Mouse (Mus musculus): ENCODE data around the gene Tex36. TPM values are rescaled to one million over a fixed set of nuclear protein-coding genes. Genes with fewer than 3 reads are reported as not detected.

Tex36 gene
- not detected in 2 replicates for polyA plus RNA-seq (2015; fragmentation: Nextera tagmentation; extraction: Ambion mirVana)

- Histone ChIP-seq H3K4me1 (peaks cover 4% of the 10 kb centered on the region), H3K4me3 (no peak within 1 kb of the TSS), H3K9me3 (no peaks in the 10 kb centered on the region), H3K4me2 (replicated peaks) (no peak within 1 kb of the TSS), H3K36me3 (no peaks in the 10 kb centered on the region), H3K27ac (replicated peaks) (no peak within 1 kb of the TSS), H3K27me3 (no peaks in the 10 kb centered on the region), H3K9ac (replicated peaks) (no peak within 1 kb of the TSS)
- WGBS, result 74% methylated on average over 2 of the region's 2 CpGs
- ATAC-seq (replicated peaks), result no peak
These were observed at the start of gene Tex36 for GRCm38 (mm10) chr7:133602058-133602457. Gene Tex36 (minus strand): TSS chr7:133602158.

DNA sequence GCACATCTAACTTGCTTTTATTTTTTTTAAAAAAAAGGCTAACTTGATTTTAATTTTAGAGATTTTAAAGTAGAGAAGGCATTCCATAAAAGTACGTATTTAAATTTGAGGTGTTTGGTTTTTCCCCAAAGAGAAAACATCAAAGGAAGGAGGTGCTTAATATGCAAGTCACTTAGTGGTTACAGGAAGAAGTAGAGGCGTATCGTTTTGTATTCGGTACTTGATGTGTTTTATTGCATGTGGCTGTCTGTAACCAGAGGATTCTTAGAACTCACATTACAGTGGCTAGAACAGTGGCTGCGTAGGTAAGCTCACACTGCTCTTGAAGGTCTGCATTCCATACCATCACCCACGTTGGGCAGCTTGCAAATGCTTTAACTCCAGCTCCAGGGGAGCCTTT is 43.8 kb upstream of the Tex36 start:
- H3K36me3 ChIP-seq, result peaks cover 89% of the 10 kb centered on the region
- H3K4me2 ChIP-seq (replicated peaks), result no peak overlapping the region
- no peaks in the 10 kb centered on the region for H3K4me1 ChIP-seq
- ATAC-seq (replicated peaks), result no peak
- H3K27ac ChIP-seq (replicated peaks), result no peak overlapping the region
- H3K9me3 ChIP-seq, result no peaks in the 10 kb centered on the region
- H3K4me3 ChIP-seq, result no peak overlapping the region
- WGBS, result 87% methylated on average over 6 of the region's 6 CpGs
- H3K9ac ChIP-seq (replicated peaks), result no peak overlapping the region
- H3K27me3 ChIP-seq, result no peaks in the 10 kb centered on the region

GRCm38 (mm10) chr7:133638821-133639220 is 36.9 kb upstream of the Tex36 start:
- WGBS, result 79% methylated on average over 13 of the region's 13 CpGs
- Histone ChIP-seq H3K4me2 (replicated peaks) (peak overlapping the region; percentile 89), H3K4me3 (peak overlapping the region; percentile 78; the same call in 1 of the 2 replicates), H3K27ac (replicated peaks) (no peak overlapping the region), H3K9me3 (no peaks in the 10 kb centered on the region), H3K9ac (replicated peaks) (no peak overlapping the region), H3K36me3 (peaks cover 34% of the 10 kb centered on the region), H3K4me1 (peaks cover 18% of the 10 kb centered on the region), H3K27me3 (no peaks in the 10 kb centered on the region)
- ATAC-seq (replicated peaks), result no peak

GRCm38 (mm10) chr7:133638306-133638705 is 36.3 kb upstream of the Tex36 start:
- Histone ChIP-seq H3K4me2 (replicated peaks) (peak overlapping the region; percentile 89), H3K9ac (replicated peaks) (peak overlapping the region; percentile 89), H3K4me1 (peaks cover 18% of the 10 kb centered on the region), H3K4me3 (peak overlapping the region; percentile 78), H3K9me3 (no peaks in the 10 kb centered on the region), H3K27ac (replicated peaks) (0 out of 2 replicates have a peak overlapping the region, but pooled peaks have one; percentile 93), H3K27me3 (no peaks in the 10 kb centered on the region), H3K36me3 (peaks cover 29% of the 10 kb centered on the region)
- no peak for ATAC-seq (replicated peaks)
- WGBS, result 16% methylated on average over 13 of the region's 13 CpGs

- ATAC-seq (replicated peaks), result peak; percentile 98
- Histone ChIP-seq H3K9me3 (no peaks in the 10 kb centered on the region), H3K9ac (replicated peaks) (peak within 1 kb of the TSS; percentile 89), H3K27ac (replicated peaks) (peak within 1 kb of the TSS; percentile 93), H3K36me3 (peaks cover 22% of the 10 kb centered on the region), H3K4me1 (peaks cover 18% of the 10 kb centered on the region), H3K4me3 (peak within 1 kb of the TSS; percentile 78), H3K4me2 (replicated peaks) (peak within 1 kb of the TSS; percentile 89), H3K27me3 (no peaks in the 10 kb centered on the region)
- under 1% methylated on average over 81 of the region's 81 CpGs for WGBS
These were observed 35.7 kb upstream of the Tex36 start, which contains the start of gene Edrf1 for GRCm38 (mm10) chr7:133637361-133638305. Gene Edrf1 (plus strand): TSS chr7:133637543.

GRCm38 (mm10) chr7:133636738-133637352 is 34.9 kb upstream of the Tex36 start:
- peak overlapping the region; percentile 89 for H3K4me2 ChIP-seq (replicated peaks)
- peaks cover 18% of the 10 kb centered on the region for H3K4me1 ChIP-seq
- H3K36me3 ChIP-seq, result peaks cover 14% of the 10 kb centered on the region
- peak; percentile 56 for ATAC-seq (replicated peaks)
- peak overlapping the region; percentile 89 for H3K9ac ChIP-seq (replicated peaks)
- no peaks in the 10 kb centered on the region for H3K9me3 ChIP-seq
- peak overlapping the region; percentile 78 for H3K4me3 ChIP-seq
- H3K27ac ChIP-seq (replicated peaks), result peak overlapping the region; percentile 93
- 2% methylated on average over 21 of the region's 21 CpGs for WGBS
- no peaks in the 10 kb centered on the region for H3K27me3 ChIP-seq

DNA sequence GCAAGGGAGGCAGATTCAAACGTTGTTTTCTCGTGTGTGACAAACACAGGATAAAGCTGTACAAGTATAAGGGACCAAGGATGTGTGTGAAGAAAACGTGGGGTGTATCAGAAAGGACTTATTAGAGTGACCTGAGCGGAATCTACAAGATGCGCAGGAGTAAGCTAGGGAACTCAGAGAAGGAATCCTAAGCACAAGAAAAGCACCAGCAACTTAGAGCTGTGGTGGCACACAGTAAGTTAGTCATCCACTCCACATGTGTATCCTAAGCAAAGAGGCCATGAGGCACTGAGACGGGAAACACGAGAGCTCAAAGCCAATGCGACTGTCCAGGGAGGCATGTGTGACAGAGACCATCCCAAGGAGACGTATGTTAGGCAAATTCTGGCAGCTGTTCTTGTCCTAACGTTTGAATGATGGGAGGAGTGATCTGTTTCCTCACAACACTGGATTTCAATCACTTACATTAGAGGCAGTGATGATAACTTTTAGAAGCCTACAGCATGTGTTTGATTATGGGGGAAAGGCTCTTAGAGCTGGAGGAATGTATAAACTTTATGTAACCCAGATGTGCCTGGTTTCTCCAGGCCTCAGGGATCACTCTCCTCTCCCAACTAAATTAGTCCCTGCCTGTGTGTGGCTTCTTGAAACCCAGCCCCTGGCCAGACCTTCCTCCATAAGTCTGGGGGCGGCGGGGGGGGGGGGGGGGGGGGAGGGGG is 33.1 kb upstream of the Tex36 start:
- Histone ChIP-seq H3K9ac (replicated peaks) (no peak overlapping the region), H3K36me3 (peaks cover 3% of the 10 kb centered on the region; the same call in 1 of the 2 replicates), H3K4me2 (replicated peaks) (no peak overlapping the region), H3K27me3 (no peaks in the 10 kb centered on the region), H3K27ac (replicated peaks) (no peak overlapping the region), H3K4me1 (peaks cover 18% of the 10 kb centered on the region), H3K9me3 (no peaks in the 10 kb centered on the region), H3K4me3 (no peak overlapping the region)
- no peak for ATAC-seq (replicated peaks)
- 49% methylated on average over 12 of the region's 12 CpGs for WGBS

DNA sequence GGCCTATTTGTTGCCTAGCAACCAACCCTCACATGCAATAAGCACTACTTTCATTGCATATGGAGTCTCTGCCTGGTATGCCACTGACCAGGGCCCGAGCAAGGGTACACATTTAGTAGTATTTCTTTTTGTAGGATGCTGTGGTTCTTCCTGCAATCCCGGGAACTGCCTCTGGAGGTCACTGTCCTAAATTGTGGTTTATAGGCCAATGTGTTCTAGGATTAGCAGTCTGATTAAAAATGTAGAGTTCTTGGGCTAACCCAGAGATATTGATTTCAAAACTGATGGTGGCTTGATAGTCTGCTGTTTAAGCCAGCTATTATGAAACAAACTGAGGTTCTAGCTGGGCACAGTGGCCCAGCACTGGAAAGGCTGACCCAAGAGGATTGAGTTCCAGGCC is 30.5 kb upstream of the Tex36 start:
- Histone ChIP-seq H3K4me2 (replicated peaks) (no peak overlapping the region), H3K4me1 (peaks cover 7% of the 10 kb centered on the region), H3K4me3 (no peak overlapping the region), H3K27ac (replicated peaks) (no peak overlapping the region), H3K27me3 (no peaks in the 10 kb centered on the region), H3K36me3 (no peaks in the 10 kb centered on the region), H3K9ac (replicated peaks) (no peak overlapping the region), H3K9me3 (no peaks in the 10 kb centered on the region)
- WGBS, result 22% methylated on average over 2 of the region's 2 CpGs
- no peak for ATAC-seq (replicated peaks)

DNA sequence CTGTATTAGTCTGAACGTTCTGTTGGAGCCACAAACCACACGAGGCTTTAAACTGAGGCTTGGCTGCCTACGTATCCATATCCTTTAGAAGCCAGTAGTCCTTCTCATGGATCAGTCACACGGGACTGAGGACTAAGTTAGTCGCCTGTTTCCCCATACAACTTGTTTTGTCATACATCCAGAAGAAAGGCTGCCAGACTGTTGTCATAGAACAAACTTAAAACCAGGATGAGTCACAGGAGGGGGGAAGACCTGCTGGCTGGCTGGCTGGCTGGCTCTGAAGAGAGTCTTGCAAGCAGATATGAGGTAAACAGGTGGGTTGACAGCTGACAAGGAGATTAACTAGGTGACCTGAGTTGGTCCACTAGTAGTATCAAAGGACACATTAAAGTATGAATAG is 28.9 kb upstream of the Tex36 start:
- ATAC-seq (replicated peaks), result no peak
- Histone ChIP-seq H3K27ac (replicated peaks) (no peak overlapping the region), H3K9me3 (no peaks in the 10 kb centered on the region), H3K27me3 (no peaks in the 10 kb centered on the region), H3K4me2 (replicated peaks) (no peak overlapping the region), H3K4me3 (no peak overlapping the region), H3K36me3 (no peaks in the 10 kb centered on the region), H3K9ac (replicated peaks) (no peak overlapping the region), H3K4me1 (peaks cover 8% of the 10 kb centered on the region)
- 81% methylated on average over 5 of the region's 5 CpGs for WGBS

GRCm38 (mm10) chr7:133627184-133627936 is 25.4 kb upstream of the Tex36 start:
- 45% methylated on average over 13 of the region's 14 CpGs for WGBS
- H3K36me3 ChIP-seq, result no peaks in the 10 kb centered on the region
- no peak overlapping the region for H3K4me2 ChIP-seq (replicated peaks)
- H3K4me1 ChIP-seq, result peaks cover 8% of the 10 kb centered on the region
- ATAC-seq (replicated peaks), result no peak
- H3K9me3 ChIP-seq, result no peaks in the 10 kb centered on the region
- H3K27me3 ChIP-seq, result no peaks in the 10 kb centered on the region
- no peak overlapping the region for H3K9ac ChIP-seq (replicated peaks)
- H3K4me3 ChIP-seq, result no peak overlapping the region
- H3K27ac ChIP-seq (replicated peaks), result peak overlapping the region; percentile 44; the same call in 1 of the 2 replicates

DNA sequence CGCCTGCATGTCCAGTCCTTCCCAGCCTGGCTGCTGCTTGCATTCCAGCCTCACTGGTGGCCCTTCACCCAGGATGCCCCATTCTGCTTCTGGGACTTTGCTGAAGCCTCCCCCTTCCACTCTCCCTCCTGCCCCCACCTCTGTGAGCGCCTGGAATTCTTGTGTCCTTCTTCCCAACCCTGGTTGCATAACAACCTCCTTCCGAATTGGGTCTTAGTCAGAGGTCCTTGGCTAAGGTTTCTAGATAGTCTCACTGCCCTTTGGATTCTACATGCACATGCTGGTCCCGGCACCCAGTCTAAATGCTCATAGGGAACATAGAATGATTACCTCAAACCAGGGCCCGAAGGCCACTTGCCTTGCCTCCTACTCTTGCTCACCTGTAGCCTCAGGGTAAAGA is 21.3 kb upstream of the Tex36 start:
- Histone ChIP-seq H3K4me2 (replicated peaks) (no peak overlapping the region), H3K36me3 (no peaks in the 10 kb centered on the region), H3K27me3 (no peaks in the 10 kb centered on the region), H3K27ac (replicated peaks) (no peak overlapping the region), H3K4me1 (peaks cover 16% of the 10 kb centered on the region), H3K9ac (replicated peaks) (no peak overlapping the region), H3K9me3 (no peaks in the 10 kb centered on the region), H3K4me3 (no peak overlapping the region)
- WGBS, result 84% methylated on average over 5 of the region's 5 CpGs
- no peak for ATAC-seq (replicated peaks)
